Mouse (Mus musculus) right cerebral cortex, postnatal 14 days (tissue): ENCODE measurements around the gene Fam131b.

Source experiments
- DNase-seq: peaks from one replicate; pipeline ENCODE4 v3.0.0; 2022

The Fam131b gene

DNA sequence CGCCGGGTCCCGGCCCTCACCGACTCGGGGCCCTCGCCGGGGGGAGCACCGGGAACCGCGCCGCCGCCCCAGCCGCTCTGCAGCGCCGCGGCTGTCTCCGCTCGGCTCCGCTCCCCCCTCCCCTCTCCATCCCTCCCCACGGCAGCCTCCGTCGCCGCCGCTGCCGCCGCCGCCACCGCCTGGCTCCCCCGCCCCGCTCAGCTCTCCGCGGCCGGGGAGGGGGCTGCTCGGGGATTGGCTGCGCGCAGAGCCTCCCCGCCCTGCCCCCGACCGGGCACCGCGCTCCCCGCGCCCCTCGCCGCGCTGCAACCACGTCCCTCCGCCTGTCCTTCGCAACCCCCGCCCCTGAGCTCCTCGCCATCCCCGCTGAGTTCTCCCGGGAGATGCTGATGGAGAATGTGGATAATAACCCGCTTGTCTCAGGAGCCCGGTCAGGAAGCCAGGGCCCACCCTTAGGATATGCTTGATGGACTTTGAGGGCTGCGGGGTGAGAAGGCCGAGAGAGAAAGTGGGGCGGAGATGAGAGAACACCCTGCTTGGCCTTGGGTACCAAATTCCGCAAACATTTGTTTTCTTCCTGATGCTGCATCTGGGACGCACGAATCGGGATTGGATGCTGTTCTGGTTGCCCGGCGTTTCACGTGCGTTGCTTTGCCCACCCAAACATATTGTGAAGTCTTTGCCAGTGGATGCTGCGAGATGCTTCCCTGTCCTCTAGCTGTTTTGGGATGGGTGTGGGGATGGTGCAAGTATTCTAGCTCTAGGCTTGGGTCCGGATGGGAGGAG lies at the start of gene Fam131b:
Fam131b (minus strand) TSS at position 162 of the 786 bp plus-strand sequence.
- DNase-seq, result peak; percentile 77

DNA sequence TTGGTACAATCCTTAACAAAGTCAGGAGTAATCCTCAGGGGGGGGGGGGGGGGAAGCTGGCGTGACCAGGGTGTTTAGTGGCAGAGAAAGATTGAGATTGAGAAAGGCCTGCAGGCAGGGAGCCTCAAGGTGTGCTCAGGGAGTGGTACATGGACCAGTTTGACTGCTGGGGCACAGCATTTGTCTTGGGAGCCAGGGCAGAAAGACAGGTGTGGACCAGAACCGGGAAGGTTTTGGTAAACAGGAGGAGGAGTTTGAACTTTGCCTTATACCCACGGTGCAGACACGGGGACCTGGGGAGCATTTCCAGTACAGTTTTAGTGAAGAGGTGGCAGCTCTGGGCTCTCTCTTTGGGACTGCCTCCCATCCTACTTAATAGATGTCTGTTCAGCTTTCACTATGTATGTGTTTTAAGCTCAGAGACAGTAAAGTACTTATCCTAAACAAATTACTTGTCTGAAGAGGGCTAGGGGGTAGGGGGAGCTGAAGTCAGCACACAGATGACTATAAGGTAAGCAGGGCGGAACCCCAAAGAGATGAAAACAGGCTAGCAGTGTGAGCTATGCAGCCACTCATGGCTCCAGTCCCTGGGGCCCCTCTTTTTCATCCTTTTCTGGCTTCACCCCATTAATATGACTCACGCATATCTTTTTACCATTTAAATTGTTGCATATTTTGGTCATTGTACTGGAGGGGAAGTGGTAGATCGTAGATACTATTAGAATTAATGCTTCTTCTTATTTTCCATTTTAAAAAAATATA lies 49.4 kb upstream of the Fam131b start:
- no peak for DNase-seq

DNA sequence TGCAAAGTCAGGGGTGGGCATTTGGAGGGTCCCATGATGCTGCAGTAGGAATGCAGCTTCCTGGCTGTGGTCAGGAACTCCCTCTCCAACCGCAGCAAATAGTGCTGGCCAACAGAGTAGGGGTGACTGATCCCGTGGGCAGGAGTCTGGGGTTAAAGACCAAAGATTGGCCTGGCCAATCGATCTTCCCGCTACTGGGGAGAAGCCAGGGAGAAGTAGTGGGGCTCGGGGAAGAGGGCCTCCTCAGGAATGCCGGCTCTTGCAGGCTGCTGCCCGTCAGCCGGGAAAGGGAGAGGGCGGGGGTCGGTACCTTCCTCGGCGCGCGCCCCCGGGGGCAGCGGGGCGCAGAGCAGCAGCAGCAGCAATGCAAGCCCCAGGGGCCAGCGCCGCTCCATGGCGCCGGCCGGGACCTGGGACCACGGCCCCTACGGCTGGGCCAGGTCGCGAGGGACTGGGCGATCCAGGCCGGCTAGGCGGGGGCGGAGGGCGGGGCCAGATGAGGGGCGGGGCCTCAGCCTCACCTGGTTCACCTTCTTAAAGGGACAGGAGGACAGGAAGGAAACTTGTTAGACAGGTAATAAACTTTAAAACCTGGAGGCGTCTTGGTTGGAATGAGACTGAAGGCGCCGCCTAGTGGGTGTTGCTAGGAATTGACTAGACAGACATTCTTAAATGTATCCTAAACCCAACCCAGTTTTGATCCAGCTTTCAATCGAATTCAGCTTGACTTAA lies 48.5 kb upstream of the Fam131b start, which contains the start of gene Epha1:
Epha1 (minus strand) TSS at position 453 of the 732 bp plus-strand sequence.
- peak; percentile 62 for DNase-seq

DNA sequence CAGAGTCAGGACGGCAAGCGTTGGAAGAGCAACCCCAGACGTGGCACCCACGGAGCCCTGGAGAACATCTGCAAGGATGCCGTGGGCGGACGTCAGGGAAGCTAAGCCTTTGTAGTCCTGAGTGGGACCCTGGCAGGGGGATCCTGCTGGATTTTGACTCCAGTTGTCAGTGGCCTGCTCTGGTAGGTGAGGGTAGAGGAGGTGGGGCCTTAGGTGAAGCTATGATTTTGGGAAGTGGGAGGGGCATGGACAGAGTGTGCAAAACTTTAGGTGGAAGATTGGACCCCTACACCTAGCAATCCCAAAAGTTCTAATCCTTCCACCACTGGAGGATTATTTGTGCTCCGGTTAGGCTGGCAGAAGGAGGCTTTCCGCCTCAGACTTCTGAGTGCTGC lies 48.0 kb upstream of the Fam131b start:
- no peak for DNase-seq

DNA sequence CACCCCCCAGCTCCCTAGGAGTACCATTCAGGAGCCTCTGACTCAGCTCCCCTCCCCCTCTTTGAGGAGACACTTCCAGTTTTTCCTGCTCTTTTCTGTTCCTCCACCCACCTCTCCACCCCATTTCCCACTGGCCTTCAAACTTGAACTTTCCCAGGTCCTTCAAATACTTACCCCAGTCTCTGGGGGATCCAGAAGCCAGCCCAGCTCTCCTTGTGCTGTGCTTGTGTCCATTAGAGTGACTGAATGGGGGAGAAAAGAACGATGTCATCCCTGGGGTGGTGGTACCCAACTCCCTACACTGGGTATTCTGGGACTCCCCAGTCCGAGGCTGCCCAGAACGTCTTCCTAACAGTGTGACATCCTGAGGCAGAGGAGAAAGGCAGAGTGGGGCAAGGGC lies 47.6 kb upstream of the Fam131b start:
- DNase-seq, result no peak

DNA sequence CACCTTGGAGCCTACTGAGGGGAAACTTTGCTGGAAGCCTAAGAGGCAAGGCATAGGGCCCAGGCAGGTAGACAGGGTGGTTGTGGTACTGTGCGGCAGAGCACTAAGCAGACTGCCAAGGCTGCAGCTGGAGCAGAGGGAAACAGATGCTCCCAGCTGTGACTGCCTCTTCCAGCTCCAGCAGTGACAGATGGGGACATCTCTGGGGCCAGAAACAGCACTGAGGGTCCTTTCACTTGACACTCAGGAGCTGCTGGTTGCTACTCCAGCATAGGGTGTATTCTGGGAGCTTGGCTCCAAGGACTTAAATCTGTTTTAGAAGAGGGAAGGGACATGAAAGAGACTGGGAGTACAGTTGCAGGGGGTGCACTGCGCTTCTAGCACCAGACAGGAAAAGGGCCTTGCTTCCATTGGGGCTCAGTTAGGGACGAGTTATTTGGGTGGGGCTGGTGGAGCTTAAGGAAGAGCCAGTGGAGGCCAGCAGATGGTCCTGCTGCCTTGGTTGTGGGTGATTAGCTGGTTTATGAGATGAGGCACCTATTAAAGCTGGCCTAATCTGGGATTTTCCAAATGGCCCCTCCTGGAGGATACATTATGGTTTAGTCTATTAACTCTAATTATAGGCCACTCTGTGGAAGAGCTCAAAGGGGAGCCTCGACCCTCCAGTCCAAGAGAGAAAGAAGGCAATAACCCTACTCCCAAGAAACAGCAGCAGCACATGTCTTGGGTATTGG lies 46.4 kb upstream of the Fam131b start:
- DNase-seq, result no peak

DNA sequence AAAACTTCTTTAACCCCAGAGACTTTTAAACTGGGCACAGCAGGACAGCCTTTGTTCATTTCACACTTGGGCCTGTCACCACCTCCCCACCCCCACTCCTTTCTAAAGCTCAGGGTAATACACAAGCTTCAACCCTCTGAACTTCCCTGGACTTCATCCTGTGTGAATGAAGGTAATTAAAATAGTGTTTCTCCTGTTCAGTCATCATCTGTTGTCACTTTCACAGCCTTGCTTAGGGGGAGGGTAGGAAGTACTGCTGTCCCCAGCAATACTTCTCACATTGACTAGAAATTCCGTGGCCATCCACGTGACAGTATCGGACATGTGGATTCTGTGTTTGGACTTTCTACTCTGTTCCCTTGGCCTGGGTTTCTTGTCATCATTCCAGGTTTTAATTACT lies 45.4 kb upstream of the Fam131b start:
- DNase-seq, result no peak

DNA sequence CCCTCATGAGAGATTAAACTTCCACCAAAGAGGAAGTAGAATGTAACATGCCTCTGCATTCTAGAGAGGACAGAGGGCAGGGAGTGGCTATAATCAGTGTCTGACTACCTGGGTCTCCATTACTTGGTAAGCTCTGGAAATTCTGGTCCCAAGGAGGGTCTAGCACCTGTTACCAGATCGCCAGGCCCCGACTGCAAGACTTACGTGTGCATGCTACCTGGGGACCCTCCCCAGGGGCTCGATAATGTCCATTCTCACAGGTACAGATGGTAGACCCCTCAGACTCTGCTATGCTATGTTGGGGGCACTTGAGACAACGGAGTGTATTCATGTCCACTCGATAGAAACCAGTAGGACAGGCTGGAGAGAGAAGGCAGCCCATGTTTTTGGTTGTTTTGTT lies 40.8 kb upstream of the Fam131b start:
- no peak for DNase-seq

DNA sequence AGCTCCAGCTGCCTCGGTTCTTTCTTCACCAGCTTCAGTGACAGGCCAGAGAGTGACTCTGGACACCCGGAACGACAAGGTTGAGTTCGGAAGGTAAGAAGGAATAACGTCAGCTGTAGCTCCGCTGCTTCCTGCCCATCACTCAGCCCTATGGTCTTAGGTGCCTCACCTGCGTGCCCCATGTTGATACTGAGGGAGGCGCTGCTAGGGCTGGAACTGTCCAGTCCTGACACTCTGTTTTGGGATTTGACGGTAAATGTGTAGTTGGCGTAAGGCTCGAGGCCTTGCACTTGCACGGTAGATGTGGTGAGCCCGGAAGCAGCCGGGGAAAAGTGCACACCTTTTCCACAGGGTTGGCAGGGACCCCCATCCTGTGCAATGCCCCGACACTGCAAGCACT lies 40.2 kb upstream of the Fam131b start:
- no peak for DNase-seq

DNA sequence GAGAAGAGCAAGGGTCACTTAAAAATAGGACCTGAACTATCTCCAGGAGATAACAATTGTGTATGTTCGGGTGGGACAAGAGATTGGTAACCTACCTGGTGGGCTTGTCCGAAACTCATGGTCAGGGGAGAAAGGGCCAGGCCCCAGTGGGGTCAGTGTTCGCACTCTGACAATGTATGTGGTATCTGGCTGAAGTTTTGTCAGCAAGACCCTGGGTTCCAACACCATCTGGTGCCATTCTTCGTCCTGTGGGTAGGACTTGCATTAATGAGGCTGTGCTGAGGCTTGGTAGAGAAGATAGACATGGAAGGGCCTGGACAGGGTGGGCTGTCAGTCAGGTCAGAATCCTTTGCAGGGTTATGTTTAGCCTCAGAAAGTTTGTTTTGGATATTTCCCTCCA lies 39.6 kb upstream of the Fam131b start:
- DNase-seq, result no peak

DNA sequence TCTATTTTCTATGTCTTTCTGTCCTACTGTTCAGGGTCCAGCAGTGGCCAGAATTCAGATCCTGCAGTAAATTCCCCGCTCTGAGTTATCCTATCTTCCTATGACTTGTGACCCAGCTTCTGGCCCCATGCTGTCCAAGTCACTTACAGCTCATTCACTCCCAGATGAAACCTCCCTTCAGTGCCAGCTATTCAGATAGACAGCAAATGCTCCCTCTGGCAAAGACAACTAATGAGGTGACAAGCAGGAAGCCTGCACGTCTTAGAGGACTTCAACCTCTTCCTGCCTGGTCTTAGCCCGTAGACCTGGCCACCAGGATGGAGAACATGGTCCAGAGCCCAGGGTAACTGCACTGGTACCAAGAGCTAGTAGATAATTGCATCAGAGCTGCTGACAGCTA lies 38.5 kb upstream of the Fam131b start:
- DNase-seq, result no peak

DNA sequence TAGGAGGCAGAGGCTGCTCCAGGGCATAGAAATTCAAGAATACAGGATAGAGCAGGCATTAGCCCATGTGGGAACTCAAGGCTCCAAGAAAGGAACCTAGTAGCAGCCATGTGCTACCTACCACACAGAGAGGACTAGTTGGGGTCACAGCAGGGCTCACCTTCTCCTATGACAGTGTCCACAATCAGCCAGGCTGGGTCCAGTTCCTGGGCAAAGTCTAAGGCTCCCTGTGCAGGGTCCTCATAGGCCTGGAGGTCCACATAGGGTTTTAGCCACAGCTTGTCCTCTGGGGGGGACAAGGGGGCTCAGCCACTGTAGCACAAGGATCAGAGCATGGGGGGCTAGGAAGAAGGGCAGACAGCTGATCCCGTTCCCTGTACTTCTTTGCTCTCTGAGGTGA lies 38.1 kb upstream of the Fam131b start:
- DNase-seq, result no peak

DNA sequence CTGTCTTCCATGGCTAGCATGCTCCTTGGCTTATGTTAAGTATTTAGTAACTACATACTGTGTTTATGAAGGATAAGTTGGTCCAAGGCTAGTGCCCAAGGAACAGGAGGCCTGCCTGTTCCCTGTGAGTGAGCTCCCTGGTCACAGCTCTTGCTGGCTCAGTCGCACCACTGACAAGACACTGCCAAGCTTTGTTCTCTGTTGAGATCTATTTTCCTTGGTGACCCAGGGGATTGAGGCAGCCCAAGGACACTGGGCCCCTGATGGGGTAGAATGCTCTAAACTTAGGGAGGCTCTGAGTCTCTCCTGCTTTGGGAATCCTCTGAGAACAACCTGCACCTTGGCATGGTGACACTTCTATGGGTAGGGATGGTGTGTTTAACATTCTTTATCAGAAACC lies 37.6 kb upstream of the Fam131b start:
- DNase-seq, result no peak

DNA sequence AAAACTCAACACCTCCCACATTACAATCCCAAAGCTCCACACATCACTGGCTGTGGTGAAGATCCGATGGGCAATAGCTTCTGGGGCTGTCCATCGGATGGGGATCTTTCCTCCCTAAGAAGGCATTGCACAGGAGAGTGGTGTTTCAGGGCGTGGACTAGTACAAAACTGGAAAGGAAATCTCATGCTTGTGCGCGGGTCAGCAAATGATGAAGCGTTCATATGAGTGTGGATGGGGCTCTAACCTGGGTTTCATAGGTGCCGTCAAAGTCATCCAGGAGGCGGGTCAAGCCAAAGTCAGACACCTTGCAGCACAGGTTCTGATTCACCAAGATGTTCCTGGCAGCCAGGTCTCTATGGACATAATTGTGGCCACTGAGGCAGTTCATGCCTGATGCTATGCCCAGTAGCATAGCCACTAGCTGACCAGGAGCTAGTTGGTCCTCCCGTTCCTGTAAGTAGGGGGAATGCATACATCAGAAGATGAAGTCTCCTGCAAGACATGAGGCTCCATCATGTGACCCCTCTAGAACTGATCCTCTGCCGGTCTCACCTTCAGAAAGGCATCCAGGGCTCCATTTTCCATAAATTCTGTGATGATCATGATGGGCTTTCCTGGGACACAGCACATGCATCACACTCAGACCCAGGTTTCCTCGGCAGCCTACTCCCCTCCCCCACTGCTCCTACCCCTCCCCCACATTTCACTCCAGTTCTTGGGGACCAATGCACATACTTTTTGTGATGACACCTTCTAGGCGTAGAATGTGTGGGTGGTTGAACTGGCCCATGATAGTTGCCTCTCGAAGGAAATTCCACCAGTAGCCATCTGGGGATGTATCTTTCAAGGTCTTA lies 36.8 kb upstream of the Fam131b start:
- no peak for DNase-seq

DNA sequence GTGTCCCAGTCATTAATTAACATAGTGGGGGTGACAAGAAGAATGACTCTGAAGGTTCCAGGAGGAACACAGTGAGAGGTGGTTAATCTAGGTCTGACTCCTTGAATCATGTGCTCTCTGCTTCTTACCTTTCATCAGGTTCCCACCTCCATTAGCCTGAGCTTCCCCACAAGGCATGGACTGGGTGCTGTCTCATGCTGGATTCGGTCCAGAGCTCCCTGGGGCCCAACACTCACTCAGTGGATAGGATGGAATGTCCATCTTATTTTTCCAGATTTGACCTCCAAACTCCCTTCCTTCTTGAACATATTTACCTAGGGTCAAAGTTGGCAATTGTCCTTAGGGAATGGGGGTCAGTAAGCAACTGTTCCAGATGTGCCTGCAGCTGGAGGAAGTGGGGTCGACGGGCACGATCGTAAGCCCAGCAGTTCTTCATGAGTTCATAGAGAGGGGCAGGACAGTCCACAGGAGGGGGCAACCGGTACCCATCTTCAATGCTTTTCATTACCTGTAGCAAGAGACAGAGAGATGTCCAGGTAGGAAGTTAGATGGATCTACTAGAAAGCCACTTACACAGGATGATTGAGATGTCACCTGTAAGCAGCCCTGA lies 35.9 kb upstream of the Fam131b start:
- DNase-seq, result no peak

DNA sequence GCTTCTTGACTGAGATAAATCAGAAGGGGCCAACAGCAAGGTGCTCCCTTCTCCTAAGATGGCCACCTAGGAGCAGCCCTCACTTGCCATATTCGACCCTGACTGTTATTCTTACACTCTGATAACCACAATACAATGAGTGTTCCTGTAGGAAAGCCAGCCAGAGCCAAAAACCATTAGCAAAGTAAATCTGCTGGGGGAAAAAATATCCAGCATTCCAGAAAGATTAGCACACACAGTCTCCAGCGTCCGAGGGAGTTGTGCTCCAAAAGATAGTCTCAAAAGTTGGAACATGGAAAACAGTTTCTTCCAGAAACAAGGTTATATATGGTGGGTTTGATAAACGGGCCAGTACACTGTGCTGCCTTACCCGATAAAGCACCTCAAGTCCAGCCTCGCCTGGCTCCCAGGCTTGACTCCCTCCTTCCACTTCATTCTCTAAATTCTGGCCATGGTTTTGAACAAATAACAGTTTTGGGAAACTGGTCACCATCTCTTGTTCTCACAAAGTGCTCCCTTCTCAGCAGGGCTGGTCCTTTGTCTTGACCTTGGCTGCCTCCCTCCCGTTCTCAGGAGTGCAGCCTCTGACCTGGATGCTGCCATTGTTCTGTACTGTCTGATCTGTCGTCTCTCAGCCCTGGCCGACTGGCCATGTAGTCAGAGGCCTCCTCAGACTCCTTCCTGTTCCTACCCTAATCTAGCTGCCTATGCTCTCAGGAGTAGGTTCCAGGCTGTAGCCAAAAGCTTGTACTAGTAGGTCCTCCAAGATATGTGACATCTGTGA lies 35.1 kb upstream of the Fam131b start:
- DNase-seq, result no peak

DNA sequence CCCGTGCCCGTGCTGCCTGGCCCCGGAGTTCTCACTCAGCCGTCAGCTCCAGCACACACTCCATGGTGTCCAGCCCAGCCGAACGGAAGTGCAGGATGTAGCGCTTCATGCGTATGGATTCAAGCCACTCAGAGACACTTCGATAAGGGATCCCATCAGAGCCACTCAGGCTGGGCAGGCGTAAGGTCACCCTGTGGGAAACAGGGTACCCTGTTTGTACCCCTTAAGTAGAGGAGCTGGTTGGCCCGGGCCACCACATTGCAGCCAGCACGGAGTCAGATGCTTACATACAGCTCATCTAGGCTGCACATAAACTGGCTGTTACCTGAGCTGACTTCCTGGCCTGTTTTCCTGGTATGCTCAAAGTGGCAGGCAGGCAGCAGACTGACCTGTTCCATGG lies 34.5 kb upstream of the Fam131b start:
- DNase-seq, result no peak

DNA sequence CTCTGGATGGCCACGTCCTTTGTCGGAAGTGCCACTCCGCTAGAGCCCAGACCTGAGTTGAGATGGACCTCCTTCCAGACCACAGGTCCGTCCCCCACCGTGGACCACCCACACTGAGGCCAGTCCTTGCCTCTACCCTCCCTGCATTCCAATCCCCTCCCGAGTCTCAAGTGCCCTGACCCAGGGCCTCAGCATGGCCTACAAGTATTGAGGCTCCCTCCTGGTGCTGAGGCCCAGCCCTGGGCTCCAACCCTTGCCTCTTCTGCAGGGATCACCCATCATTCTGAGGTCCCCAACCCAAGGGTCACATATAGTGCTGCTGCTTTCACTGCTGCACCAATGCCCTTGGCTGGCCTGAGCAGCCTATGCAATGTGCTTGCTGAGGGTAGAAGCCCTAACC lies 33.5 kb upstream of the Fam131b start:
- DNase-seq, result no peak

DNA sequence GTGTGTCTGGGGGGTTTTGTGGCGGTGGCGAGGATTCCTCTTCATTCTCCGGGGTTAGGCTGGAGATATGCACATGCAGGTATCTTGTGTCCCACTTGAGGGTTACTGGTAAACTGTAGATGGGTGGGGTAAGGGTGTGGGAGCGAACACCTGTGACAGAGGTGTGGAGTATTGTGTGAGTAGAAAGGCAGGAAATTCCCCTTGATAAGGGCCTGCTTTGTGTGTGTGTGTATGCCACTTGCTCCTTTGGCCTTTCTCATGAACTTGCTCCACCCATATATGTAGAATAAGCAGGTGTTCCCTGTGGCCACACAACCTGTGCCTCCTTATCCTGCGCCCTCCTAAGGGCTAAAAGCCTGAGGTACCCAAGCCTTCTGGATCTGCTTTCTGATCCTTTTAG lies 32.5 kb upstream of the Fam131b start:
- no peak for DNase-seq

DNA sequence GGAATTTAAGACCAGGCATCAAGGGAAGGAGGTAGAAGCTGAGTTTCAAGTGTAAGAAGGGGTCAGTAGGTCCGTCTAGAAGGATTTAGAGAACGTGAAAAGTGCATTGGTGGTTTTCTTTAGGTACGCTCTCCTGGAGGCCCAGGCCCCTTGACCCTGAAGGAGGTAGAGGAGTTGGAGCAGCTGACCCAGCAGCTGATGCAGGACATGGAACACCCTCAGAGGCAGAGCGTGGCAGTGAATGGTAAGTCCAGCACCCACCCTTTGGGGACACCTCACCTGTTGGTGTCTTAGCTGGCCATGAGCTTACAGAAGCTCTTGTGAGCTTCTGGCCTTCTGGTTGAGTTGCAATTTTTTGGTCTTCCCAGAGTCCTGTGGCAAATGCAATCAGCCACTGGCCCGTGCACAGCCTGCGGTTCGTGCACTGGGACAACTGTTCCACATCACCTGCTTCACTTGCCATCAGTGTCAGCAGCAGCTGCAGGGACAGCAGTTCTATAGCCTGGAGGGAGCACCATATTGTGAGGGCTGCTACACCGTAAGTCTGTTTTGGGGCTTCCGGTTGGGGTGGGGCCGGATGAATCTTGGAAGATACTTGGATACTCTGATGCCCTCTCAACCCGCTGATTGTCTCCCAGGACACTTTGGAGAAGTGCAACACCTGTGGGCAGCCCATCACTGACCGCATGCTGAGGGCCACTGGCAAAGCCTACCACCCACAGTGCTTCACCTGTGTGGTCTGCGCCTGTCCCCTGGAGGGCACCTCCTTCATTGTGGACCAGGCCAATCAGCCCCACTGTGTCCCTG lies 31.6 kb upstream of the Fam131b start:
- no peak for DNase-seq
